Mouse (Mus musculus) midbrain, embryonic 14.5 days (tissue): ENCODE results near the gene Tspear. TPM values are rescaled to one million over a fixed set of nuclear protein-coding genes. Genes with fewer than 3 reads are reported as not detected.

Source experiments
- ATAC-seq: fragments of 200-750 bp; cut with Nextera tagmentation; 2 replicates; pipeline ENCODE4 v1.8.0; 2017; ENCODE audit warnings: moderate number of reproducible peaks, moderate library complexity; ENCODE audit not compliant: low FRiP score, low TSS enrichment
- DNase-seq: peaks from one replicate; pipeline ENCODE4 v3.0.0-alpha.2; 2015
- H3K27ac ChIP-seq: fragments of 300-500 bp; sonication (generic); replicated peaks from 2 replicates; pipeline ENCODE4 v1.5.1; 2014; ENCODE audit warnings: mild to moderate bottlenecking, low read depth, low read length, moderate library complexity
- H3K27me3 ChIP-seq: fragments of 300-500 bp; sonication (generic); 2 replicates; pipeline ENCODE4 v1.6.1; 2014; ENCODE audit warnings: low read length, control low read depth, mixed read lengths; ENCODE audit not compliant: control insufficient read depth, insufficient read depth
- H3K36me3 ChIP-seq: fragments of 300-500 bp; sonication (generic); 2 replicates; pipeline ENCODE4 v1.6.1; 2014; ENCODE audit warnings: low read length, control low read depth; ENCODE audit not compliant: control insufficient read depth, insufficient read depth
- H3K4me1 ChIP-seq: fragments of 300-500 bp; sonication (generic); 2 replicates; pipeline ENCODE4 v1.6.1; 2014; ENCODE audit warnings: mild to moderate bottlenecking, antibody characterized with exemption, low read length, control low read depth; ENCODE audit not compliant: control insufficient read depth, insufficient read depth
- H3K4me2 ChIP-seq: fragments of 300-500 bp; sonication (generic); 2 replicates; pipeline ENCODE4 v1.6.1; 2014; ENCODE audit warnings: mild to moderate bottlenecking, low read length, moderate library complexity
- H3K4me3 ChIP-seq: fragments of 300-500 bp; sonication (generic); replicated peaks from 2 replicates; pipeline ENCODE4 v1.5.1; 2014; ENCODE audit warnings: low read depth, low read length
- H3K9ac ChIP-seq: fragments of 300-500 bp; sonication (generic); replicated peaks from 2 replicates; pipeline ENCODE4 v1.6.1; 2014; ENCODE audit warnings: mild to moderate bottlenecking, low read length, moderate library complexity
- H3K9me3 ChIP-seq: fragments of 300-500 bp; sonication (generic); 2 replicates; pipeline ENCODE4 v1.6.1; 2016; ENCODE audit warnings: low read length, control low read depth, mixed read lengths; ENCODE audit not compliant: control insufficient read depth
- WGBS: fragments of 180-500 bp; shearing (Covaris S2); extraction: QIAGEN DNeasy Blood & Tissue Kit; methylation state at CpG from one replicate; pipeline ENCODE4 v1.1.7; 2014; 5-methylcytosine and 5-hydroxymethylcytosine counted together
- polyA plus RNA-seq: library from polyadenylated mRNA; unstranded; fragments of >200 nt; fragmentation: Nextera tagmentation; extraction: Ambion mirVana; gene quantifications from 2 replicates; pipeline ENCODE4 v1.2.1, GENCODE M21; 2014

Tspear gene
- 0.88 and 1.3 TPM in 2 replicates for polyA plus RNA-seq

- ATAC-seq (no peak), DNase-seq (no peak)
- Histone ChIP-seq H3K4me3 (no peak within 1 kb of the TSS), H3K4me1 (peaks cover 4% of the 10 kb centered on the region; the same call in 1 of the 2 replicates), H3K4me2 (no peak within 1 kb of the TSS), H3K27ac (no peak within 1 kb of the TSS), H3K27me3 (peaks cover 11% of the 10 kb centered on the region; the same call in 1 of the 2 replicates), H3K9me3 (no peaks in the 10 kb centered on the region), H3K9ac (no peak within 1 kb of the TSS), H3K36me3 (no peaks in the 10 kb centered on the region)
- 5% methylated on average over 22 of the region's 22 CpGs for WGBS
Observed at GRCm38 (mm10) chr10:77685895-77686664, at the start of gene Tspear. TSS of gene Tspear (plus strand) at chr10:77686569.

GRCm38 (mm10) chr10:77638956-77639355, 47.4 kb upstream of the Tspear start:
- no peaks in the 10 kb centered on the region for H3K9me3 ChIP-seq
- no peak overlapping the region for H3K4me2 ChIP-seq
- no peak overlapping the region for H3K4me3 ChIP-seq
- no peaks in the 10 kb centered on the region for H3K4me1 ChIP-seq
- ATAC-seq = no peak
- DNase-seq = no peak
- no peak overlapping the region for H3K9ac ChIP-seq
- H3K27ac ChIP-seq = no peak overlapping the region
- peaks cover 48% of the 10 kb centered on the region for H3K36me3 ChIP-seq
- no peaks in the 10 kb centered on the region for H3K27me3 ChIP-seq
- 76% methylated on average over 6 of the region's 6 CpGs for WGBS

GRCm38 (mm10) chr10:77643160-77643559, 43.2 kb upstream of the Tspear start:
- H3K27ac ChIP-seq = no peak overlapping the region
- no peaks in the 10 kb centered on the region for H3K4me1 ChIP-seq
- H3K27me3 ChIP-seq = no peaks in the 10 kb centered on the region
- no peaks in the 10 kb centered on the region for H3K9me3 ChIP-seq
- H3K4me3 ChIP-seq = no peak overlapping the region
- H3K4me2 ChIP-seq = no peak overlapping the region
- peaks cover 65% of the 10 kb centered on the region for H3K36me3 ChIP-seq
- DNase-seq = no peak
- H3K9ac ChIP-seq = no peak overlapping the region
- WGBS = 88% methylated on average over 7 of the region's 7 CpGs
- ATAC-seq = no peak

GRCm38 (mm10) chr10:77645571-77645970, 40.8 kb upstream of the Tspear start:
- Histone ChIP-seq H3K4me3 (no peak overlapping the region), H3K36me3 (peaks cover 57% of the 10 kb centered on the region), H3K4me2 (no peak overlapping the region), H3K4me1 (no peaks in the 10 kb centered on the region), H3K9ac (no peak overlapping the region), H3K9me3 (no peaks in the 10 kb centered on the region), H3K27me3 (no peaks in the 10 kb centered on the region), H3K27ac (no peak overlapping the region)
- ATAC-seq = no peak
- WGBS = 93% methylated on average over 5 of the region's 5 CpGs
- DNase-seq = no peak

GRCm38 (mm10) chr10:77647461-77647860, 38.9 kb upstream of the Tspear start:
- DNase-seq = no peak
- H3K9ac ChIP-seq = no peak overlapping the region
- ATAC-seq = no peak
- H3K4me3 ChIP-seq = no peak overlapping the region
- no peak overlapping the region for H3K4me2 ChIP-seq
- no peaks in the 10 kb centered on the region for H3K27me3 ChIP-seq
- H3K36me3 ChIP-seq = peaks cover 41% of the 10 kb centered on the region
- H3K9me3 ChIP-seq = no peaks in the 10 kb centered on the region
- no peaks in the 10 kb centered on the region for H3K4me1 ChIP-seq
- 72% methylated on average over 1 of the region's 1 CpGs for WGBS
- H3K27ac ChIP-seq = no peak overlapping the region

GRCm38 (mm10) chr10:77647901-77648300, 38.5 kb upstream of the Tspear start:
- H3K4me2 ChIP-seq = no peak overlapping the region
- H3K27ac ChIP-seq = no peak overlapping the region
- H3K4me1 ChIP-seq = no peaks in the 10 kb centered on the region
- H3K4me3 ChIP-seq = no peak overlapping the region
- H3K9ac ChIP-seq = no peak overlapping the region
- no peaks in the 10 kb centered on the region for H3K27me3 ChIP-seq
- DNase-seq (no peak), ATAC-seq (no peak)
- 85% methylated on average over 8 of the region's 8 CpGs for whole genome bisulfite sequencing
- no peaks in the 10 kb centered on the region for H3K9me3 ChIP-seq
- peaks cover 38% of the 10 kb centered on the region for H3K36me3 ChIP-seq

GRCm38 (mm10) chr10:77652046-77652445, 34.3 kb upstream of the Tspear start:
- H3K9ac ChIP-seq = no peak overlapping the region
- no peak for ATAC-seq
- H3K4me3 ChIP-seq = no peak overlapping the region
- H3K27ac ChIP-seq = no peak overlapping the region
- WGBS = 89% methylated on average over 9 of the region's 9 CpGs
- no peaks in the 10 kb centered on the region for H3K36me3 ChIP-seq
- H3K4me2 ChIP-seq = no peak overlapping the region
- no peaks in the 10 kb centered on the region for H3K27me3 ChIP-seq
- H3K9me3 ChIP-seq = no peaks in the 10 kb centered on the region
- no peaks in the 10 kb centered on the region for H3K4me1 ChIP-seq
- DNase-seq = no peak

- 78% methylated on average over 15 of the region's 15 CpGs for WGBS
- no peak overlapping the region for H3K4me3 ChIP-seq
- no peaks in the 10 kb centered on the region for H3K4me1 ChIP-seq
- H3K36me3 ChIP-seq = no peaks in the 10 kb centered on the region
- no peaks in the 10 kb centered on the region for H3K9me3 ChIP-seq
- no peak overlapping the region for H3K27ac ChIP-seq
- H3K27me3 ChIP-seq = no peaks in the 10 kb centered on the region
- ATAC-seq (no peak), DNase-seq (no peak)
- no peak overlapping the region for H3K9ac ChIP-seq
- H3K4me2 ChIP-seq = no peak overlapping the region
Observed at GRCm38 (mm10) chr10:77658286-77658994, 27.9 kb upstream of the Tspear start.
